Mouse (Mus musculus) G1E (cell line): ENCODE results near the gene Tspan9. TPM values are rescaled to one million over a fixed set of nuclear protein-coding genes. Genes with fewer than 3 reads are reported as not detected.

Experiments used
- ATAC-seq: 2 replicates; pipeline ENCODE4 v1.8.0; 2016; ENCODE audit warnings: mild to moderate bottlenecking; ENCODE audit not compliant: insufficient number of reproducible peaks, poor library complexity, low FRiP score, severe bottlenecking; ENCODE audit errors: extremely low read depth
- DNase-seq: peaks from one replicate; pipeline ENCODE4 v3.0.0; 2012; ENCODE audit warnings: low spot score
- H3K27me3 ChIP-seq: 2 replicates; pipeline ENCODE4 v1.6.1; 2012; ENCODE audit warnings: mild to moderate bottlenecking, low read length, inconsistent platforms; ENCODE audit not compliant: insufficient read depth
- H3K36me3 ChIP-seq: replicated peaks from 2 replicates; pipeline ENCODE3; 2012; ENCODE audit warnings: mild to moderate bottlenecking, inconsistent platforms
- H3K4me1 ChIP-seq: 2 replicates; pipeline ENCODE4 v1.6.1; 2012; ENCODE audit warnings: low read depth, low read length, inconsistent platforms, mixed read lengths; ENCODE audit not compliant: insufficient read depth
- H3K4me3 ChIP-seq: 2 replicates; pipeline ENCODE4 v1.5.1; 2012; ENCODE audit warnings: low read depth, mild to moderate bottlenecking, inconsistent platforms, low read length, moderate library complexity, mixed read lengths
- H3K9me3 ChIP-seq: replicated peaks from 2 replicates; pipeline ENCODE4 v1.6.1; 2012; ENCODE audit warnings: inconsistent platforms
- CTCF ChIP-seq: IDR thresholded peaks from 2 replicates; pipeline ENCODE4 v1.5.1; 2012; ENCODE audit warnings: low read depth, low read length, inconsistent platforms, mixed read lengths
- GATA1 ChIP-seq: IDR thresholded peaks from 2 replicates; pipeline ENCODE4 v1.6.1; 2012; ENCODE audit warnings: borderline replicate concordance, low read length, inconsistent platforms, mixed read lengths
- GATA2 ChIP-seq: IDR thresholded peaks from 2 replicates; pipeline ENCODE4 v1.6.1; 2012; ENCODE audit warnings: low read depth, low read length, inconsistent platforms, borderline replicate concordance
- POLR2AphosphoS5 ChIP-seq: IDR thresholded peaks from 2 replicates; pipeline ENCODE4 v1.6.1; 2012; ENCODE audit warnings: low read depth, low read length, inconsistent platforms; ENCODE audit not compliant: insufficient replicate concordance
- TAL1 ChIP-seq: conservative IDR thresholded peaks from 2 replicates; pipeline ENCODE4 v1.6.1; 2012; ENCODE audit warnings: low read depth, low read length, inconsistent platforms, mixed read lengths
- polyA plus RNA-seq: library from polyadenylated mRNA; stranded (reverse); fragments of >175 nt; gene quantifications from 2 replicates; pipeline ENCODE4 v1.2.3, GENCODE M21; 2012
- total RNA-seq, 2 experiments: library from RNA; stranded (forward) in 1 of 2; stranded (reverse) in 1 of 2; fragments of 200-1000 nt in 1 of 2; fragments of >200 nt in 1 of 2; fragmentation: Nextera tagmentation in 1 of 2; gene quantifications; 2 replicates each; pipeline ENCODE4 v1.2.3; 2014 to 2017

Gene Tspan9
- total and polyA plus RNA-seq, 3 experiments = 0.16 TPM; not detected in 2

DNA sequence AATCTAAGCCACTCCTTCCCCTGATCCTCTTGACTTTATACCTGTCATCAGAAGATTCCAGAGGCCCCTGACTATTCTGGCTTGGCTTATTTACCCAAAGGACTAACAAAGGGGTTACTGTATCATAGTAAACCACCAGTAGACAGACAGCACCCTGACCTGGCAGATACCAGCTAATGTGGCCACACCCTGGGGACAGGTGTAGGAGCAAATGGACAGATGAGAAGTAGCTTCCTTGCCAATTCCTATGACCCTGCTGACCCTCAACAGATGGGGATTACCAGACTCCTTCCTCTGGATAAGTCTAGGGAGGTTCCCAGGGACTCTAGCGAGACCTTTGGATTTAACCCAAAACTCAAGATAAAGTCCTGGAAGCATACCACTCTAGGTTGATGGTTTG is 183.2 kb downstream of the Tspan9 start:
- Histone ChIP-seq H3K27me3 (no peaks in the 10 kb centered on the region; the same call in 1 of the 2 replicates), H3K36me3 (no peaks in the 10 kb centered on the region), H3K9me3 (peaks cover 86% of the 10 kb centered on the region), H3K4me3 (no peak overlapping the region), H3K4me1 (no peaks in the 10 kb centered on the region)
- ATAC-seq (no peak), DNase-seq (no peak)
- TF ChIP-seq GATA2 (no peak), TAL1 (no peak), POLR2AphosphoS5 (no peak), CTCF (no peak), GATA1 (no peak)

- DNase-seq (no peak), ATAC-seq (no peak)
- Histone ChIP-seq H3K9me3 (peaks cover 83% of the 10 kb centered on the region), H3K4me1 (no peaks in the 10 kb centered on the region), H3K36me3 (no peaks in the 10 kb centered on the region), H3K4me3 (no peak overlapping the region), H3K27me3 (no peaks in the 10 kb centered on the region)
- TF ChIP-seq CTCF (no peak), TAL1 (no peak), GATA1 (no peak), GATA2 (no peak), POLR2AphosphoS5 (no peak)
Measured at GRCm38 (mm10) chr6:127956172-127956571, 187.2 kb downstream of the Tspan9 start.

DNA sequence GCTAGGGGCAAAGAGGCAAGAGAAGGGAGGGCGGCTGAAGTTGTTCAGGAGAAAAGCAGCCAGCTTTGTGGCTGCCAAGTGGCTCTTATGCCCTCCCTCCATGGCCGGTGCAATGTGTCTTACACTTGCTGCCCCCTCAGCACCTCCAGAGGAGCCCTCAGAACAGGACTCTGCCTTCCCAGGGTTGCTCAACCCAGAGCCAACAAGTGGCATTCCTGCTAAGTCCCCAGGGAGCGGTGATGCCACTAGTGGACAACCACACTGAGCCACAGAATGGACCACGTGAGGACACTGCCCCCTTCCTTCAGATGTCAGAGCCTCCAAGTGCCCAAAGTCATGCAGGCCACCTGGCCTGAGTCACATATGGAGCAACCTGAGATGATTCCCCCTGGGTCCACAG is 190.3 kb downstream of the Tspan9 start:
- H3K4me1 ChIP-seq = no peaks in the 10 kb centered on the region
- H3K36me3 ChIP-seq = no peaks in the 10 kb centered on the region
- 0 out of 2 replicates have a peak overlapping the region, but pooled peaks have one; percentile 16 for H3K4me3 ChIP-seq
- H3K27me3 ChIP-seq = no peaks in the 10 kb centered on the region
- no peak for DNase-seq
- peaks cover 87% of the 10 kb centered on the region for H3K9me3 ChIP-seq
- no peak for ATAC-seq
- TF ChIP-seq GATA2 = no peak
- no peak for TF ChIP-seq POLR2AphosphoS5
- TF ChIP-seq GATA1 = no peak
- TF ChIP-seq TAL1 = no peak
- TF ChIP-seq CTCF = no peak

- H3K4me3 ChIP-seq = no peak overlapping the region
- TF ChIP-seq CTCF = no peak
- no peak for TF ChIP-seq GATA1
- TF ChIP-seq GATA2 = no peak
- no peak for TF ChIP-seq TAL1
- no peak for TF ChIP-seq POLR2AphosphoS5
- peaks cover 95% of the 10 kb centered on the region for H3K9me3 ChIP-seq
- no peaks in the 10 kb centered on the region for H3K36me3 ChIP-seq
- no peaks in the 10 kb centered on the region for H3K27me3 ChIP-seq
- ATAC-seq (no peak), DNase-seq (no peak)
- no peaks in the 10 kb centered on the region for H3K4me1 ChIP-seq
Measured at GRCm38 (mm10) chr6:127949885-127950284, 193.5 kb downstream of the Tspan9 start.

DNA sequence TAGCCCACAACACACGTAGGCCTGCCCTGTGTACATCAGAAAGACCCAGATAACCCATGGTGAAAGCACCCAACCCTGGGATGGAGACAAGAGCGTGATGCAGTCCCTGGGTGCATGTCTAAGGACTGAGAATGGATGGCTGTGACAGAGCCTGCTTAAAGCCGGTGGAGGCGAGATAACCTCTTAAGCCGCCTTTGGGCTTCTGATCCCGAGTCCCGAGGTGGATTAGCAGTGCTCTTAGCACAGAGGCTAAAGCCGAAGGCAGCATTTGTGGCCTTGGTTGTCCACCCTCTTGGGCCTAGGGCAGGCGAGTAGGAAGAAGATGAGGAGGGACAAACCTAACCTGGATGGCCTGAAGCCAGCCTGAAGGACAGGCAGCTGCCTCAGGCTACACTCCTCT is 194.7 kb downstream of the Tspan9 start:
- Histone ChIP-seq H3K4me3 (no peak overlapping the region), H3K9me3 (peaks cover 97% of the 10 kb centered on the region), H3K27me3 (no peaks in the 10 kb centered on the region; the same call in 1 of the 2 replicates), H3K36me3 (no peaks in the 10 kb centered on the region), H3K4me1 (no peaks in the 10 kb centered on the region)
- ATAC-seq = no peak
- DNase-seq = no peak
- TF ChIP-seq TAL1 (no peak), GATA1 (no peak), CTCF (no peak), POLR2AphosphoS5 (no peak), GATA2 (no peak)

DNA sequence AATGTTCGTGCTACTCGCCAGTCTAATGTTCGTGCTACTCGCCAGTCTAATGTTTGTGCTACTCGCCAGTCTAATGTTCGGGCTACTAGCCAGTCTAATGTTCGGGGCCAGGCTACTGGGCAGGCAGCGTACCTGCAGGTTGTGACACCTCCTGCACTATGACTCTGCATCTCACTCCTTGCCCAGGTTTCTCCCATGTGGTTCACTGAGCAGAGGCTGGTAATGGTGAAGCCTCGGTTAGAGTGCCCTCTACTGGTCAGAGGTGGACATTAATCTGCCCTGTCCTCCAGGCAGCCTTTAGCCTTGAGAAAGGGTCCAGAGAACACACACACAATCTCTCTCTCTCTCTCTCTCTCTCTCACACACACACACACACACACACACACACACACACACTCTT is 197.7 kb downstream of the Tspan9 start:
- TF ChIP-seq CTCF = no peak
- no peak for TF ChIP-seq POLR2AphosphoS5
- TF ChIP-seq GATA2 = no peak
- TF ChIP-seq TAL1 = no peak
- no peak for TF ChIP-seq GATA1
- H3K4me3 ChIP-seq = no peak overlapping the region
- ATAC-seq (no peak), DNase-seq (no peak)
- H3K4me1 ChIP-seq = no peaks in the 10 kb centered on the region
- H3K36me3 ChIP-seq = no peaks in the 10 kb centered on the region
- H3K9me3 ChIP-seq = peaks cover 91% of the 10 kb centered on the region
- no peaks in the 10 kb centered on the region; the same call in 1 of the 2 replicates for H3K27me3 ChIP-seq
